Mouse (Mus musculus) kidney, postnatal 25 days (tissue): ENCODE measurements around the gene Slc2a4.
A peak's percentile ranks its signal among the peaks of the same experiment; 100 is the strongest.

Source experiments
- DNase-seq, 2 experiments: peaks; one replicate each; pipeline ENCODE4 v3.0.0; 2021; ENCODE audit warnings: mixed read lengths in 2 of 2

Slc2a4 gene

DNA sequence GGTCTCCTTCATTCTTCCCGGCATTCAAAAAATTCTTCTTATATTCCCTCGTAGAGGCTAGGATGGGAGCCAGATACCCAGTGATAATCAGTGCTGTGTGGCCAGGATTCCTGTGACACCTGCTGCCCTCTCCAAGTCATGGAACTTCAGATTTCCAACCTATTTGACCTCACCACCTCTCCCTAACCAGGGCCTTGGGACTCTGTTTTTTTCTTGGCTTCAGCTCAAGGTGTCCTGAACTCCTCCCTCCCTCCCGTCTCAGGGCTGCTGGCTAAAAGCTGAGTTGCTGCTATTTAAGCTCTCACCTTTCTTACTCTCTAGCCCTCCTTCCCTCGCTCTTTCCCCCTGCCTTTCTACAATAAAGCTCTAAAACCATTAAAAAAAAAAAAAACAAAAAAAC, 48.1 kb downstream of the Slc2a4 start:
- DNase-seq = peak; percentile 31 to 61

DNA sequence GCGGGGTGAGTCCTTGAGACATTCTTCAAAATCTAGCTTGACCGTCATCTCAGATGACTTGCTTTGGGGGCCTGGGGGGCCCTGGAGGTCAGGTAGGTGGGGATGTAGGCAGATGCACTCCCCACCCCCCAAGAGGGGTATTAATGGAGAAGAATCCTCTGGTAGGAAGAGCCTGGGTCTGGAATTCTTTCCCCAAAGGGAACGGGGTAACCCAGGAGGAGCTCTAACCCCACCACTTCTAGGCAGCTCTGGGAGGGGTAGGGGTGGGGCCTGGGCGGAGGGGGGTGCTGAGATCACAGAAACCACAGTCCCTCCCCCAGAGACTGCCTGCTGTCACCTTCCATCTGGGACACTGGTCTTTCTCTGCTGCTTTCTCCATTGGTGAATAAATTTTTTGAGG, 52.7 kb downstream of the Slc2a4 start, which contains the start of gene Acap1:
TSS of gene Acap1 (minus strand) at position 249 of the 400 bp plus-strand sequence.
- DNase-seq = no peak

DNA sequence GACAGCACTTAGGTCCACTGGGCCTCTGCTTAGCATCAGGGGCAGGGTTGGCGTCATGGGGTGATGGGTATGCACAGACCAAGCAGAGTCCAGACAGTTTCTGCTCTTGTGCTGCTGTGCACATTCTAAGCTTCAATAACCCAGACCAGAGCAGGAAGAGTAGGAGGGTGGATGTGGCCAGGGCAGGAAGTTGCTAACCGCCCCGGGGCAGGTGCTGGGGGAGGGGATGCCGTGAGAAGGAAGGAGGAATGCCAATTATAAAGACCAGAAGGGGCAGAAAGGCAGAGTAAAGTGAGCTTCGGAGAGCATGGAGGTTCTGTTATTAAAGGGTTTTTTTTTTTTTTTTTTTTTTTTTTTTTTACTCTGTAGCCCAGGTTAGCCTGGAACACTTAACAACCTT, 53.3 kb downstream of the Slc2a4 start:
- no peak for DNase-seq
